Mouse (Mus musculus): Measurements from ENCODE around the gene St8sia4.

- TF ChIP-seq POU5F1 (IDR thresholded peaks at IDR 0.05; ENCODE audit: borderline replicate concordance, low read length): no peak
- TF ChIP-seq CTCF (conservative IDR thresholded peaks at IDR 0.05; ENCODE audit: low read length): no peak
- no peak for TF ChIP-seq NANOG (IDR thresholded peaks at IDR 0.05; ENCODE audit: borderline replicate concordance, low read length)
Measured at GRCm38 (mm10) chr1:95657051-95657668, 10.2 kb downstream of the St8sia4 start.
